Mouse (Mus musculus) granulocyte monocyte progenitor cell, adult 5-6 weeks (primary cell): ENCODE measurements around the gene Vegfa. TPM values are rescaled to one million over a fixed set of nuclear protein-coding genes. Genes with fewer than 3 reads are reported as not detected.
A peak's percentile ranks its signal among the peaks of the same experiment; 100 is the strongest.

ENCODE experiments used
- ATAC-seq: replicated peaks from 2 replicates; pipeline ENCODE4 v1.8.0; 2016; ENCODE audit warnings: mild to moderate bottlenecking, moderate TSS enrichment, inconsistent platforms; ENCODE audit not compliant: poor library complexity, severe bottlenecking
- total RNA-seq, 2 experiments: library from RNA; stranded (forward) in 1 of 2; stranded (reverse) in 1 of 2; fragments of 200-712, 200-1000 nt in 1 of 2; fragments of >200 nt in 1 of 2; fragmentation: Nextera tagmentation in 1 of 2; gene quantifications; 2 replicates each; pipeline ENCODE4 v1.2.3; 2014 to 2017

Vegfa gene
- total RNA-seq, 2 experiments from 2014 or later: 28.6 to 34.3 TPM

- no peak for ATAC-seq
Measured at GRCm38 (mm10) chr17:46053291-46053842, 21.2 kb upstream of the Vegfa start.

- ATAC-seq: no peak
Measured at GRCm38 (mm10) chr17:46052146-46052545, 20.0 kb upstream of the Vegfa start.

GRCm38 (mm10) chr17:46051356-46051755 is 19.2 kb upstream of the Vegfa start:
- 0 out of 2 replicates have a peak, but pooled peaks have one; percentile 22 for ATAC-seq

GRCm38 (mm10) chr17:46049567-46049966 is 17.4 kb upstream of the Vegfa start:
- no peak for ATAC-seq

GRCm38 (mm10) chr17:46048184-46048583 is 16.0 kb upstream of the Vegfa start:
- no peak for ATAC-seq

- ATAC-seq: peak; percentile 80
Measured at GRCm38 (mm10) chr17:46045742-46046141, 13.6 kb upstream of the Vegfa start.

- no peak for ATAC-seq
Measured at GRCm38 (mm10) chr17:46044953-46045352, 12.8 kb upstream of the Vegfa start.

- ATAC-seq: no peak
Measured at GRCm38 (mm10) chr17:46042158-46042557, 10.0 kb upstream of the Vegfa start.

- no peak for ATAC-seq
Measured at GRCm38 (mm10) chr17:46041679-46042078, 9.5 kb upstream of the Vegfa start.

GRCm38 (mm10) chr17:46041223-46041622 is 9.1 kb upstream of the Vegfa start:
- ATAC-seq: peak; percentile 57

GRCm38 (mm10) chr17:46040561-46040960 is 8.4 kb upstream of the Vegfa start:
- no peak for ATAC-seq

GRCm38 (mm10) chr17:46038906-46039305 is 6.7 kb upstream of the Vegfa start:
- ATAC-seq: no peak; the same call in 1 of the 2 replicates

GRCm38 (mm10) chr17:46036400-46036799 is 4.2 kb upstream of the Vegfa start:
- no peak for ATAC-seq

- ATAC-seq: no peak
Measured at GRCm38 (mm10) chr17:46034110-46034509, 1.9 kb upstream of the Vegfa start.

GRCm38 (mm10) chr17:46033607-46034006 is 1.4 kb upstream of the Vegfa start:
- ATAC-seq: no peak

- 0 out of 2 replicates have a peak, but pooled peaks have one; percentile 12 for ATAC-seq
Measured at GRCm38 (mm10) chr17:46033122-46033521, 953 bp upstream of the Vegfa start.

GRCm38 (mm10) chr17:46031621-46032211 is 453 bp downstream of the Vegfa start:
- peak; percentile 21; the same call in 1 of the 2 replicates for ATAC-seq

GRCm38 (mm10) chr17:46030731-46031620 is 1.2 kb downstream of the Vegfa start:
- peak; percentile 33 for ATAC-seq

GRCm38 (mm10) chr17:46030323-46030730 is 1.8 kb downstream of the Vegfa start:
- ATAC-seq: no peak

- ATAC-seq: no peak
Measured at GRCm38 (mm10) chr17:46029554-46030207, 2.5 kb downstream of the Vegfa start.
